Mouse (Mus musculus): Measurements from ENCODE around the gene Muc4. TPM values are rescaled to one million over a fixed set of nuclear protein-coding genes. Genes with fewer than 3 reads are reported as not detected.

Muc4 gene
- polyA plus RNA-seq, 1 experiment from 2014 or later: 0.49 TPM

- Histone ChIP-seq H3K4me3 (ENCODE audit: low read depth, low read length) (no peak overlapping the region), H3K27me3 (ENCODE audit: control insufficient read depth, insufficient read depth, low read length) (no peaks in the 10 kb centered on the region), H3K4me1 (ENCODE audit: control insufficient read depth, insufficient read depth, low read length) (no peaks in the 10 kb centered on the region), H3K27ac (ENCODE audit: low read depth, low read length) (no peak overlapping the region), H3K9ac (ENCODE audit: low read length) (no peak overlapping the region), H3K4me2 (ENCODE audit: low read depth) (no peak overlapping the region), H3K36me3 (ENCODE audit: control insufficient read depth, insufficient read depth, low read length) (no peaks in the 10 kb centered on the region), H3K9me3 (ENCODE audit: control insufficient read depth, low read length) (no peaks in the 10 kb centered on the region)
- DNase-seq (ENCODE audit: low spot score) (no peak), ATAC-seq (ENCODE audit: insufficient read depth, low FRiP score, low TSS enrichment) (no peak)
- WGBS: 50% methylated on average over 3 of the region's 3 CpGs
These were observed 336 bp downstream of the Muc4 start for GRCm38 (mm10) chr16:32736022-32736421.

GRCm38 (mm10) chr16:32740003-32740663 lies 4.4 kb downstream of the Muc4 start:
- no peaks in the 10 kb centered on the region for H3K9me3 ChIP-seq (ENCODE audit: control insufficient read depth, low read length)
- no peaks in the 10 kb centered on the region for H3K27me3 ChIP-seq (ENCODE audit: control insufficient read depth, insufficient read depth, low read length)
- ATAC-seq (ENCODE audit: insufficient read depth, low FRiP score, low TSS enrichment) (no peak), DNase-seq (ENCODE audit: low spot score) (no peak)
- no peak overlapping the region for H3K9ac ChIP-seq (ENCODE audit: low read length)
- H3K4me2 ChIP-seq (ENCODE audit: low read depth): no peak overlapping the region
- H3K27ac ChIP-seq (ENCODE audit: low read depth, low read length): no peak overlapping the region
- H3K4me1 ChIP-seq (ENCODE audit: control insufficient read depth, insufficient read depth, low read length): no peaks in the 10 kb centered on the region
- no peaks in the 10 kb centered on the region for H3K36me3 ChIP-seq (ENCODE audit: control insufficient read depth, insufficient read depth, low read length)
- 69% methylated on average over 8 of the region's 8 CpGs for WGBS
- no peak overlapping the region for H3K4me3 ChIP-seq (ENCODE audit: low read depth, low read length)

GRCm38 (mm10) chr16:32741366-32741765 lies 5.7 kb downstream of the Muc4 start:
- no peak overlapping the region for H3K9ac ChIP-seq (ENCODE audit: low read length)
- H3K4me3 ChIP-seq (ENCODE audit: low read depth, low read length): no peak overlapping the region
- 86% methylated on average over 9 of the region's 9 CpGs for WGBS
- no peaks in the 10 kb centered on the region for H3K4me1 ChIP-seq (ENCODE audit: control insufficient read depth, insufficient read depth, low read length)
- no peaks in the 10 kb centered on the region for H3K9me3 ChIP-seq (ENCODE audit: control insufficient read depth, low read length)
- no peaks in the 10 kb centered on the region for H3K36me3 ChIP-seq (ENCODE audit: control insufficient read depth, insufficient read depth, low read length)
- no peak for DNase-seq (ENCODE audit: low spot score)
- no peaks in the 10 kb centered on the region for H3K27me3 ChIP-seq (ENCODE audit: control insufficient read depth, insufficient read depth, low read length)
- H3K27ac ChIP-seq (ENCODE audit: low read depth, low read length): no peak overlapping the region
- ATAC-seq (ENCODE audit: insufficient read depth, low FRiP score, low TSS enrichment): no peak
- no peak overlapping the region for H3K4me2 ChIP-seq (ENCODE audit: low read depth)

DNA sequence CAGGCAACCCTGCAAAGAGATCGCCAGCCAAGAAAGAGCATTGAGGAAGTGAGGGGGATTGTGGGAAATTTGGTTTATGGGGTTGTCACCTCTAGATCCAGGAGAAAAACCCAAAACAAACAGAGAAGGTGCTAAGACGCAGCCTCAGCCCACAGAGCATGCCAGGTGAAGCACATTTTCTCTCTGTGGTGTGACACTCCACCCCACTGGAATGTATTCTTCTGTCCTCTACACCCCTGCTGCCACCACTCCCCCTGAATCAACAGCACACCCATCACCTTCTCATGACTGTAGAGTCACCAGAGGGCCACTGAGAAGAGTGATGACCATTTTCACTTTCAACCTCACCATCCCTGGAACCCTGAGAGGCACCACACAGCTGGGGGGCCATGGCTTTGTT lies 7.0 kb downstream of the Muc4 start:
- Histone ChIP-seq H3K9ac (ENCODE audit: low read length) (no peak overlapping the region), H3K27me3 (ENCODE audit: control insufficient read depth, insufficient read depth, low read length) (no peaks in the 10 kb centered on the region), H3K9me3 (ENCODE audit: control insufficient read depth, low read length) (no peaks in the 10 kb centered on the region), H3K4me1 (ENCODE audit: control insufficient read depth, insufficient read depth, low read length) (no peaks in the 10 kb centered on the region), H3K27ac (ENCODE audit: low read depth, low read length) (no peak overlapping the region), H3K4me3 (ENCODE audit: low read depth, low read length) (no peak overlapping the region), H3K4me2 (ENCODE audit: low read depth) (no peak overlapping the region), H3K36me3 (ENCODE audit: control insufficient read depth, insufficient read depth, low read length) (no peaks in the 10 kb centered on the region)
- WGBS: 69% methylated on average over 2 of the region's 2 CpGs
- no peak for ATAC-seq (ENCODE audit: insufficient read depth, low FRiP score, low TSS enrichment)
- no peak for DNase-seq (ENCODE audit: low spot score)

- Histone ChIP-seq H3K4me3 (ENCODE audit: low read depth, low read length) (no peak overlapping the region), H3K27ac (ENCODE audit: low read depth, low read length) (no peak overlapping the region), H3K9ac (ENCODE audit: low read length) (no peak overlapping the region), H3K27me3 (ENCODE audit: control insufficient read depth, insufficient read depth, low read length) (no peaks in the 10 kb centered on the region), H3K4me1 (ENCODE audit: control insufficient read depth, insufficient read depth, low read length) (no peaks in the 10 kb centered on the region), H3K4me2 (ENCODE audit: low read depth) (no peak overlapping the region), H3K9me3 (ENCODE audit: control insufficient read depth, low read length) (no peaks in the 10 kb centered on the region), H3K36me3 (ENCODE audit: control insufficient read depth, insufficient read depth, low read length) (no peaks in the 10 kb centered on the region)
- no peak for DNase-seq (ENCODE audit: low spot score)
- WGBS: 85% methylated on average over 6 of the region's 6 CpGs
- ATAC-seq (ENCODE audit: insufficient read depth, low FRiP score, low TSS enrichment): no peak
These were observed 10.2 kb downstream of the Muc4 start for GRCm38 (mm10) chr16:32745852-32746251.

GRCm38 (mm10) chr16:32750242-32751127 lies 14.8 kb downstream of the Muc4 start:
- no peaks in the 10 kb centered on the region for H3K36me3 ChIP-seq (ENCODE audit: control insufficient read depth, insufficient read depth, low read length)
- H3K9me3 ChIP-seq (ENCODE audit: control insufficient read depth, low read length): no peaks in the 10 kb centered on the region
- WGBS: 88% methylated on average over 5 of the region's 5 CpGs
- no peak overlapping the region for H3K9ac ChIP-seq (ENCODE audit: low read length)
- H3K4me2 ChIP-seq (ENCODE audit: low read depth): no peak overlapping the region
- DNase-seq (ENCODE audit: low spot score) (no peak), ATAC-seq (ENCODE audit: insufficient read depth, low FRiP score, low TSS enrichment) (no peak)
- no peaks in the 10 kb centered on the region for H3K27me3 ChIP-seq (ENCODE audit: control insufficient read depth, insufficient read depth, low read length)
- H3K4me1 ChIP-seq (ENCODE audit: control insufficient read depth, insufficient read depth, low read length): no peaks in the 10 kb centered on the region
- no peak overlapping the region for H3K4me3 ChIP-seq (ENCODE audit: low read depth, low read length)
- H3K27ac ChIP-seq (ENCODE audit: low read depth, low read length): no peak overlapping the region

DNA sequence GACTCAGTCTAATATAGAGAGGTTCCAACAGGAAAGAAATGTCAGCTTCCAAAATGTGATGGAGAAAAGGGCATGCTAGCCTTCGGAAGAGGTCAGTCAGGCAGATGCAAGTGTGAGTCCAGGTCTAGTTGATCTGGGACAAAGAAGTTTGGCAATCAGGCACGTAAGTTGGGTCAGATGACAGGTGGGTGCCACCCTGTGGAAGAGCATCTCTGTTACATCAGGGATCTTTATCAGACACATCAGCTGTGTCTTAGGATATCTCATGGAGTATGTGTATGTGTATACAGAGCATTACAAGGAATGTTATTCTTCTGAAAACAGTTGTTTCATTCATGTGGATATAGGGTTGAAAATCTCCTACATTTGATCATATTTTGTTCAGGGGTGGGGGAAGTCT lies 28.9 kb downstream of the Muc4 start:
- no peak overlapping the region for H3K4me2 ChIP-seq (ENCODE audit: low read depth)
- ATAC-seq (ENCODE audit: insufficient read depth, low FRiP score, low TSS enrichment) (no peak), DNase-seq (ENCODE audit: low spot score) (no peak)
- H3K4me3 ChIP-seq (ENCODE audit: low read depth, low read length): no peak overlapping the region
- H3K9me3 ChIP-seq (ENCODE audit: control insufficient read depth, low read length): no peaks in the 10 kb centered on the region
- H3K36me3 ChIP-seq (ENCODE audit: control insufficient read depth, insufficient read depth, low read length): no peaks in the 10 kb centered on the region; the same call in 1 of the 2 replicates
- no peaks in the 10 kb centered on the region for H3K27me3 ChIP-seq (ENCODE audit: control insufficient read depth, insufficient read depth, low read length)
- WGBS: 85% methylated on average over 2 of the region's 2 CpGs
- H3K9ac ChIP-seq (ENCODE audit: low read length): no peak overlapping the region
- no peak overlapping the region for H3K27ac ChIP-seq (ENCODE audit: low read depth, low read length)
- H3K4me1 ChIP-seq (ENCODE audit: control insufficient read depth, insufficient read depth, low read length): no peaks in the 10 kb centered on the region

- H3K4me2 ChIP-seq (ENCODE audit: low read depth): no peak overlapping the region
- no peak overlapping the region for H3K27ac ChIP-seq (ENCODE audit: low read depth, low read length)
- no peaks in the 10 kb centered on the region for H3K27me3 ChIP-seq (ENCODE audit: control insufficient read depth, insufficient read depth, low read length)
- H3K36me3 ChIP-seq (ENCODE audit: control insufficient read depth, insufficient read depth, low read length): no peaks in the 10 kb centered on the region; the same call in 1 of the 2 replicates
- no peaks in the 10 kb centered on the region for H3K4me1 ChIP-seq (ENCODE audit: control insufficient read depth, insufficient read depth, low read length)
- WGBS: 79% methylated on average over 6 of the region's 6 CpGs
- H3K4me3 ChIP-seq (ENCODE audit: low read depth, low read length): no peak overlapping the region
- no peak overlapping the region for H3K9ac ChIP-seq (ENCODE audit: low read length)
- DNase-seq (ENCODE audit: low spot score): no peak
- no peak for ATAC-seq (ENCODE audit: insufficient read depth, low FRiP score, low TSS enrichment)
- no peaks in the 10 kb centered on the region for H3K9me3 ChIP-seq (ENCODE audit: control insufficient read depth, low read length)
These were observed 29.3 kb downstream of the Muc4 start for GRCm38 (mm10) chr16:32764961-32765360.

- H3K4me1 ChIP-seq (ENCODE audit: control insufficient read depth, insufficient read depth, low read length): no peaks in the 10 kb centered on the region
- no peak overlapping the region for H3K27ac ChIP-seq (ENCODE audit: low read depth, low read length)
- H3K27me3 ChIP-seq (ENCODE audit: control insufficient read depth, insufficient read depth, low read length): no peaks in the 10 kb centered on the region
- H3K36me3 ChIP-seq (ENCODE audit: control insufficient read depth, insufficient read depth, low read length): no peaks in the 10 kb centered on the region; the same call in 1 of the 2 replicates
- no peak for DNase-seq (ENCODE audit: low spot score)
- 87% methylated on average over 7 of the region's 7 CpGs for WGBS
- no peak for ATAC-seq (ENCODE audit: insufficient read depth, low FRiP score, low TSS enrichment)
- H3K4me3 ChIP-seq (ENCODE audit: low read depth, low read length): no peak overlapping the region
- no peak overlapping the region for H3K9ac ChIP-seq (ENCODE audit: low read length)
- no peak overlapping the region for H3K4me2 ChIP-seq (ENCODE audit: low read depth)
- H3K9me3 ChIP-seq (ENCODE audit: control insufficient read depth, low read length): no peaks in the 10 kb centered on the region
These were observed 31.2 kb downstream of the Muc4 start for GRCm38 (mm10) chr16:32766904-32767303.
